In genomic region chr8:108692239-108692627, GRCm38 (mm10) we compare ENCODE assay signal across 8 mouse cellular contexts.
A peak's percentile ranks its signal among the peaks of the same experiment; 100 is the strongest.
DNase-seq lines count a peak whose midpoint lies in the region; ATAC-seq lines count a peak whose summit lies in the region.

No protein-coding gene starts in this region.

- no peaks in the 10 kb centered on the region for H3K9me3 ChIP-seq in kidney, embryonic 14.5 days (ENCODE audit: control insufficient read depth, low read length)
- no peaks in the 10 kb centered on the region for H3K9me3 ChIP-seq in embryonic facial prominence, embryonic 12.5 days
- no peaks in the 10 kb centered on the region for H3K9me3 ChIP-seq in midbrain, embryonic 14.5 days (ENCODE audit: control insufficient read depth, low read length)

- 9% methylated on average over 5 of the region's 5 CpGs for WGBS in kidney, embryonic 14.5 days
- 2% methylated on average over 5 of the region's 5 CpGs for WGBS in embryonic facial prominence, embryonic 12.5 days
- 2% methylated on average over 5 of the region's 5 CpGs for WGBS in midbrain, embryonic 14.5 days

- H3K27me3 ChIP-seq in kidney, embryonic 14.5 days (ENCODE audit: control insufficient read depth, insufficient read depth, low read length), result peaks cover 25% of the 10 kb centered on the region
- H3K27me3 ChIP-seq in embryonic facial prominence, embryonic 12.5 days, result peaks cover 38% of the 10 kb centered on the region
- peaks cover 20% of the 10 kb centered on the region for H3K27me3 ChIP-seq in midbrain, embryonic 14.5 days (ENCODE audit: control insufficient read depth, insufficient read depth, low read length)

- H3K4me1 ChIP-seq in kidney, embryonic 14.5 days (ENCODE audit: control insufficient read depth, insufficient read depth, low read length), result peaks cover 32% of the 10 kb centered on the region
- peaks cover 48% of the 10 kb centered on the region for H3K4me1 ChIP-seq in embryonic facial prominence, embryonic 12.5 days
- peaks cover 43% of the 10 kb centered on the region for H3K4me1 ChIP-seq in midbrain, embryonic 14.5 days (ENCODE audit: control insufficient read depth, insufficient read depth, low read length)

- H3K36me3 ChIP-seq in kidney, embryonic 14.5 days (ENCODE audit: control insufficient read depth, insufficient read depth, low read length), result no peaks in the 10 kb centered on the region
- no peaks in the 10 kb centered on the region for H3K36me3 ChIP-seq in embryonic facial prominence, embryonic 12.5 days
- no peaks in the 10 kb centered on the region for H3K36me3 ChIP-seq in midbrain, embryonic 14.5 days (ENCODE audit: control insufficient read depth, insufficient read depth, low read length)

- DNase-seq in kidney, adult 8-10 months, result no peak
- peak; percentile 41 to 57 for DNase-seq in kidney, postnatal 25 days
- DNase-seq in midbrain, embryonic 14.5 days, result peak; percentile 82
- DNase-seq in cerebellum, postnatal 4 days (ENCODE audit: low spot score in 2 of 2), result no peak
- no peak for DNase-seq in gastrocnemius, adult 18-20 months (ENCODE audit: low spot score)

- ATAC-seq in kidney, embryonic 14.5 days (ENCODE audit: low FRiP score, low TSS enrichment), result peak; percentile 39; the same call in 1 of the 2 replicates
- no peak for ATAC-seq in embryonic facial prominence, embryonic 12.5 days (ENCODE audit: insufficient number of reproducible peaks, insufficient read depth, low FRiP score, low TSS enrichment)
- 0 out of 2 replicates have a peak, but pooled peaks have one; percentile 44 for ATAC-seq in midbrain, embryonic 14.5 days (ENCODE audit: low FRiP score, low TSS enrichment)
- no peak for ATAC-seq in CD4-positive, CD25-positive, alpha-beta regulatory T cell, adult 4 months

- peak overlapping the region; percentile 49 for H3K4me2 ChIP-seq in kidney, embryonic 14.5 days (replicated peaks; ENCODE audit: low read depth, low read length)
- H3K4me2 ChIP-seq in embryonic facial prominence, embryonic 12.5 days (replicated peaks), result peak overlapping the region; percentile 65
- peak overlapping the region; percentile 53 for H3K4me2 ChIP-seq in midbrain, embryonic 14.5 days (ENCODE audit: low read length)

- no peak overlapping the region for H3K27ac ChIP-seq in kidney, embryonic 14.5 days (ENCODE audit: low read depth, low read length)
- H3K27ac ChIP-seq in embryonic facial prominence, embryonic 12.5 days, result peak overlapping the region; percentile 75
- peak overlapping the region; percentile 77 for H3K27ac ChIP-seq in midbrain, embryonic 14.5 days (replicated peaks; ENCODE audit: low read depth, low read length)

- peak overlapping the region; percentile 23; the same call in 1 of the 2 replicates for H3K9ac ChIP-seq in kidney, embryonic 14.5 days (ENCODE audit: low read depth, low read length)
- peak overlapping the region; percentile 48 for H3K9ac ChIP-seq in embryonic facial prominence, embryonic 12.5 days
- peak overlapping the region; percentile 10; the same call in 1 of the 2 replicates for H3K9ac ChIP-seq in midbrain, embryonic 14.5 days (replicated peaks; ENCODE audit: low read length)

- H3K4me3 ChIP-seq in kidney, embryonic 14.5 days (ENCODE audit: low read length), result peak overlapping the region; percentile 32
- peak overlapping the region; percentile 30 for H3K4me3 ChIP-seq in embryonic facial prominence, embryonic 12.5 days
- H3K4me3 ChIP-seq in midbrain, embryonic 14.5 days (replicated peaks; ENCODE audit: low read depth, low read length), result peak overlapping the region; percentile 3

Comparison
In these comparisons a context has a peak if more than half of its experiments do, and no peak if none do; other contexts are left out.
1. DNase-seq: peak in kidney, postnatal 25 days (2 of 2) and midbrain, embryonic 14.5 days (single experiment); none in kidney, adult 8-10 months (0 of 2), cerebellum, postnatal 4 days (0 of 2) and gastrocnemius, adult 18-20 months (single experiment).
2. ATAC-seq: peak in kidney, embryonic 14.5 days (single experiment) and midbrain, embryonic 14.5 days (single experiment); none in embryonic facial prominence, embryonic 12.5 days (single experiment) and CD4-positive, CD25-positive, alpha-beta regulatory T cell, adult 4 months (single experiment).
3. Peak in every context shown above with its lines, with median percentiles within 50 percentile points of each other: H3K4me2 ChIP-seq, H3K4me3 ChIP-seq and H3K9ac ChIP-seq.